Mouse (Mus musculus) hindbrain, embryonic 11.5 days (tissue): ENCODE results near the gene Pde2a. TPM values are rescaled to one million over a fixed set of nuclear protein-coding genes. Genes with fewer than 3 reads are reported as not detected.

Experiments
- ATAC-seq: fragments of 200-750 bp; cut with Nextera tagmentation; 2 replicates; pipeline ENCODE4 v1.8.0; 2017; ENCODE audit warnings: mild to moderate bottlenecking, moderate TSS enrichment, moderate library complexity; ENCODE audit not compliant: low FRiP score
- DNase-seq: peaks from one replicate; pipeline ENCODE4 v3.0.0-alpha.2; 2015; ENCODE audit warnings: low spot score
- H3K27ac ChIP-seq: fragments of 300-500 bp; sonication (generic); 2 replicates; pipeline ENCODE4 v1.5.1; 2014; ENCODE audit warnings: mild to moderate bottlenecking, low read depth, low read length
- H3K27me3 ChIP-seq: fragments of 300-500 bp; sonication (generic); 2 replicates; pipeline ENCODE4 v1.6.1; 2014; ENCODE audit warnings: mild to moderate bottlenecking, low read length, moderate library complexity, mixed read lengths; ENCODE audit not compliant: control insufficient read depth, insufficient read depth
- H3K36me3 ChIP-seq: fragments of 300-500 bp; sonication (generic); 2 replicates; pipeline ENCODE4 v1.6.1; 2014; ENCODE audit warnings: mild to moderate bottlenecking, low read length, moderate library complexity, mixed read lengths; ENCODE audit not compliant: control insufficient read depth, insufficient read depth
- H3K4me1 ChIP-seq: fragments of 300-500 bp; sonication (generic); replicated peaks from 2 replicates; pipeline ENCODE4 v1.6.1; 2014; ENCODE audit warnings: low read length, mixed read lengths; ENCODE audit not compliant: control insufficient read depth, insufficient read depth
- H3K4me2 ChIP-seq: fragments of 300-500 bp; sonication (generic); replicated peaks from 2 replicates; pipeline ENCODE4 v1.6.1; 2014; ENCODE audit warnings: mild to moderate bottlenecking, low read depth, low read length
- H3K4me3 ChIP-seq: fragments of 300-500 bp; sonication (generic); 2 replicates; pipeline ENCODE4 v1.5.1; 2014; ENCODE audit warnings: low read depth, low read length
- H3K9ac ChIP-seq: fragments of 300-500 bp; sonication (generic); 2 replicates; pipeline ENCODE4 v1.6.1; 2014; ENCODE audit warnings: low read depth, low read length
- H3K9me3 ChIP-seq: fragments of 300-500 bp; sonication (generic); 2 replicates; pipeline ENCODE4 v1.6.1; 2016; ENCODE audit warnings: low read length; ENCODE audit not compliant: control insufficient read depth
- WGBS: fragments of 180-500 bp; shearing (Covaris S2); extraction: QIAGEN DNeasy Blood & Tissue Kit; methylation state at CpG from one replicate; pipeline ENCODE4 v1.1.7; 2014; 5-methylcytosine and 5-hydroxymethylcytosine counted together
- polyA plus RNA-seq: library from polyadenylated mRNA; unstranded; fragments of >200 nt; fragmentation: Nextera tagmentation; extraction: Ambion mirVana; gene quantifications from 2 replicates; pipeline ENCODE4 v1.2.1, GENCODE M21; 2014

The Pde2a gene
- polyA plus RNA-seq, 1 experiment from 2014 or later = 14.4 TPM

GRCm38 (mm10) chr7:101381512-101381911 lies 40.0 kb upstream of the Pde2a start:
- no peak overlapping the region for H3K9ac ChIP-seq
- H3K36me3 ChIP-seq = no peaks in the 10 kb centered on the region
- H3K27me3 ChIP-seq = no peaks in the 10 kb centered on the region
- DNase-seq = no peak
- 82% methylated on average over 6 of the region's 6 CpGs for WGBS
- no peak for ATAC-seq
- H3K4me2 ChIP-seq = no peak overlapping the region
- H3K4me3 ChIP-seq = no peak overlapping the region
- H3K27ac ChIP-seq = no peak overlapping the region
- H3K4me1 ChIP-seq = no peaks in the 10 kb centered on the region
- H3K9me3 ChIP-seq = no peaks in the 10 kb centered on the region

- H3K4me2 ChIP-seq = no peak overlapping the region
- 72% methylated on average over 8 of the region's 8 CpGs for WGBS
- DNase-seq = no peak
Measured at GRCm38 (mm10) chr7:101382378-101382777, 39.1 kb upstream of the Pde2a start.

GRCm38 (mm10) chr7:101383756-101384155 lies 37.7 kb upstream of the Pde2a start:
- no peaks in the 10 kb centered on the region for H3K36me3 ChIP-seq
- H3K4me3 ChIP-seq = no peak overlapping the region
- H3K9me3 ChIP-seq = no peaks in the 10 kb centered on the region
- H3K27ac ChIP-seq = no peak overlapping the region
- no peak overlapping the region for H3K4me2 ChIP-seq
- no peaks in the 10 kb centered on the region for H3K4me1 ChIP-seq
- H3K9ac ChIP-seq = no peak overlapping the region
- WGBS = 75% methylated on average over 3 of the region's 3 CpGs
- ATAC-seq = no peak
- no peaks in the 10 kb centered on the region for H3K27me3 ChIP-seq
- no peak for DNase-seq

More at GRCm38 (mm10) chr7:101382378-101382777, 39.1 kb upstream of the Pde2a start:
- no peak overlapping the region for H3K27ac ChIP-seq
- no peaks in the 10 kb centered on the region for H3K9me3 ChIP-seq
- H3K27me3 ChIP-seq = no peaks in the 10 kb centered on the region
- H3K4me3 ChIP-seq = no peak overlapping the region
- no peaks in the 10 kb centered on the region for H3K4me1 ChIP-seq
- no peak for ATAC-seq
- no peak overlapping the region for H3K9ac ChIP-seq
- H3K36me3 ChIP-seq = no peaks in the 10 kb centered on the region

- Histone ChIP-seq H3K4me3 (no peak overlapping the region), H3K9ac (no peak overlapping the region), H3K4me1 (no peaks in the 10 kb centered on the region), H3K9me3 (no peaks in the 10 kb centered on the region), H3K4me2 (no peak overlapping the region), H3K27me3 (no peaks in the 10 kb centered on the region), H3K27ac (no peak overlapping the region), H3K36me3 (no peaks in the 10 kb centered on the region)
- ATAC-seq (no peak), DNase-seq (no peak)
- 66% methylated on average over 10 of the region's 10 CpGs for WGBS
Measured at GRCm38 (mm10) chr7:101384931-101385330, 36.6 kb upstream of the Pde2a start.

GRCm38 (mm10) chr7:101385331-101385733 lies 36.2 kb upstream of the Pde2a start:
- Histone ChIP-seq H3K9ac (no peak overlapping the region), H3K9me3 (no peaks in the 10 kb centered on the region), H3K4me1 (no peaks in the 10 kb centered on the region), H3K27ac (no peak overlapping the region), H3K4me2 (no peak overlapping the region), H3K4me3 (no peak overlapping the region), H3K27me3 (no peaks in the 10 kb centered on the region), H3K36me3 (no peaks in the 10 kb centered on the region)
- DNase-seq = no peak
- no peak for ATAC-seq
- WGBS = 55% methylated on average over 6 of the region's 6 CpGs

GRCm38 (mm10) chr7:101385866-101386452 lies 35.5 kb upstream of the Pde2a start:
- Histone ChIP-seq H3K4me1 (no peaks in the 10 kb centered on the region), H3K9ac (no peak overlapping the region), H3K9me3 (no peaks in the 10 kb centered on the region), H3K4me2 (no peak overlapping the region), H3K4me3 (no peak overlapping the region), H3K27me3 (no peaks in the 10 kb centered on the region), H3K27ac (no peak overlapping the region), H3K36me3 (no peaks in the 10 kb centered on the region)
- DNase-seq = no peak
- WGBS = 57% methylated on average over 10 of the region's 10 CpGs
- ATAC-seq = 0 out of 2 replicates have a peak, but pooled peaks have one; percentile 22

GRCm38 (mm10) chr7:101389256-101389655 lies 32.2 kb upstream of the Pde2a start:
- Histone ChIP-seq H3K27me3 (no peaks in the 10 kb centered on the region), H3K9ac (no peak overlapping the region), H3K27ac (no peak overlapping the region), H3K4me1 (no peaks in the 10 kb centered on the region), H3K4me3 (no peak overlapping the region), H3K36me3 (no peaks in the 10 kb centered on the region), H3K9me3 (no peaks in the 10 kb centered on the region), H3K4me2 (no peak overlapping the region)
- 89% methylated on average over 6 of the region's 6 CpGs for WGBS
- DNase-seq (no peak), ATAC-seq (no peak)

GRCm38 (mm10) chr7:101391909-101392479 lies 29.5 kb upstream of the Pde2a start:
- Histone ChIP-seq H3K27ac (no peak overlapping the region), H3K9me3 (no peaks in the 10 kb centered on the region), H3K27me3 (no peaks in the 10 kb centered on the region), H3K4me2 (no peak overlapping the region), H3K4me3 (no peak overlapping the region), H3K36me3 (no peaks in the 10 kb centered on the region), H3K9ac (no peak overlapping the region), H3K4me1 (no peaks in the 10 kb centered on the region)
- no peak for ATAC-seq
- DNase-seq = no peak
- 84% methylated on average over 4 of the region's 4 CpGs for WGBS

- no peaks in the 10 kb centered on the region for H3K9me3 ChIP-seq
- no peaks in the 10 kb centered on the region for H3K4me1 ChIP-seq
- WGBS = 63% methylated on average over 4 of the region's 4 CpGs
- no peak overlapping the region for H3K4me3 ChIP-seq
- no peak overlapping the region for H3K4me2 ChIP-seq
- no peak overlapping the region for H3K9ac ChIP-seq
- H3K27ac ChIP-seq = no peak overlapping the region
- DNase-seq = no peak
- no peaks in the 10 kb centered on the region for H3K27me3 ChIP-seq
- no peak for ATAC-seq
- H3K36me3 ChIP-seq = no peaks in the 10 kb centered on the region
Measured at GRCm38 (mm10) chr7:101393015-101393414, 28.5 kb upstream of the Pde2a start.
